Mouse (Mus musculus): ENCODE results near the gene Cntnap4.

DNA sequence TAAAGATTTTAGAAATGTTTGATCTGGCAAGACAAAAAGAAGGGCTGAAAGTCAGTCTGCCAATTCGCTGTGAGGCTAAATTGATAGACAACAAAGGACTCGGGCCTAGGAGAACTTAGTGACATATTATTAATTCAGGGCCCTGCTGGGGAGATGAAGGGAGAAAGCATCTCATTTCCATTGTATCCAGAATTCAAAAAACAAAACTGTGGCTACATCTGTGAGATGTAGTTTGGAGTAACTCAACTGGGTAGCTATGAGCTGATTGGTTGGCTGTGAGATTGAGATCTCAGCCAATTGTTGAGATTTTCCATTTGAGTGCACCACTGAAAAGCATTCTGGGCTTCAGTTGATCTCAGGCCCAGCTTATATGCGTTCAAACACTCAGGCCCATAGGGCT, 84.2 kb downstream of the Cntnap4 start:
- TF ChIP-seq GATA1 (IDR thresholded peaks at IDR 0.05; ENCODE audit: low read length) (no peak), TAL1 (IDR thresholded peaks at IDR 0.05; ENCODE audit: low read length) (no peak)
